Mouse (Mus musculus): ENCODE data around the gene Sema5a.

Gene Sema5a

GRCm38 (mm10) chr15:32626031-32626430 lies 381.4 kb downstream of the Sema5a start:
- no peak for DNase-seq (ENCODE audit: low read depth, low spot score)

- DNase-seq (ENCODE audit: low read depth, low spot score), result no peak
Observed at GRCm38 (mm10) chr15:32633713-32634112, 389.1 kb downstream of the Sema5a start.

- DNase-seq (ENCODE audit: low read depth, low spot score), result no peak
Observed at GRCm38 (mm10) chr15:32637879-32638278, 393.3 kb downstream of the Sema5a start.

- no peak for DNase-seq (ENCODE audit: low read depth, low spot score)
Observed at GRCm38 (mm10) chr15:32647061-32647687, 402.6 kb downstream of the Sema5a start.

GRCm38 (mm10) chr15:32654046-32654445 lies 409.4 kb downstream of the Sema5a start:
- DNase-seq (ENCODE audit: low read depth, low spot score), result no peak

GRCm38 (mm10) chr15:32656017-32656416 lies 411.4 kb downstream of the Sema5a start:
- no peak for DNase-seq (ENCODE audit: low read depth, low spot score)

- no peak for DNase-seq (ENCODE audit: low read depth, low spot score)
Observed at GRCm38 (mm10) chr15:32676446-32676845, 431.8 kb downstream of the Sema5a start.

GRCm38 (mm10) chr15:32685152-32685551 lies 440.5 kb downstream of the Sema5a start:
- no peak for DNase-seq (ENCODE audit: low read depth, low spot score)

- no peak for DNase-seq (ENCODE audit: low read depth, low spot score)
Observed at GRCm38 (mm10) chr15:32691021-32691420, 446.4 kb downstream of the Sema5a start.

- DNase-seq (ENCODE audit: low read depth, low spot score), result no peak
Observed at GRCm38 (mm10) chr15:32693006-32693405, 448.4 kb downstream of the Sema5a start.

- no peak for DNase-seq (ENCODE audit: low read depth, low spot score)
Observed at GRCm38 (mm10) chr15:32717298-32717985, 472.8 kb downstream of the Sema5a start.

GRCm38 (mm10) chr15:32718293-32718963 lies 473.8 kb downstream of the Sema5a start:
- no peak for DNase-seq (ENCODE audit: low read depth, low spot score)

GRCm38 (mm10) chr15:32718964-32719311 lies 474.3 kb downstream of the Sema5a start:
- DNase-seq (ENCODE audit: low read depth, low spot score), result no peak

GRCm38 (mm10) chr15:32730839-32731238 lies 486.2 kb downstream of the Sema5a start:
- no peak for DNase-seq (ENCODE audit: low read depth, low spot score)
